In genomic region chr4:152286183-152286582, GRCm38 (mm10) we compare ENCODE assay signal across 8 mouse cellular contexts. TPM values are rescaled to one million over a fixed set of nuclear protein-coding genes. Genes with fewer than 3 reads are reported as not detected.
DNase-seq lines count a peak whose midpoint lies in the region; ATAC-seq and TF ChIP-seq lines count a peak whose summit lies in the region.

No protein-coding gene starts in this region.

- TF ChIP-seq CTCF in forebrain, postnatal 0 days (IDR thresholded peaks at IDR 0.05; ENCODE audit: low read depth) = no peak
- TF ChIP-seq CTCF in heart, adult 2 months (IDR thresholded peaks at IDR 0.05) = no peak

- no peak overlapping the region for H3K9ac ChIP-seq in heart, embryonic 15.5 days
- H3K9ac ChIP-seq in forebrain, postnatal 0 days = peak overlapping the region; percentile 57
- H3K9ac ChIP-seq in midbrain, embryonic 11.5 days (ENCODE audit: low read length) = peak overlapping the region; percentile 18; the same call in 1 of the 2 replicates
- H3K9ac ChIP-seq in heart, adult 2 months (ENCODE audit: low read depth, low read length) = no peak overlapping the region

- intact Hi-C loops in heart, postnatal 36 days (cut with DNase I) = no loop called here
- intact Hi-C loops in heart, adult 2 months (cut with DNase I) = no loop called here

- no peak overlapping the region for H3K27ac ChIP-seq in heart, embryonic 15.5 days
- no peak overlapping the region for H3K27ac ChIP-seq in forebrain, postnatal 0 days (ENCODE audit: low read depth, low read length)
- H3K27ac ChIP-seq in midbrain, embryonic 11.5 days (ENCODE audit: low read depth, low read length) = no peak overlapping the region
- H3K27ac ChIP-seq in heart, adult 2 months = no peak overlapping the region

- no peak for TF ChIP-seq POLR2A in heart, adult 2 months (IDR thresholded peaks at IDR 0.05; ENCODE audit: insufficient read depth, low read depth, low read length)

- TF ChIP-seq EP300 in heart, adult 2 months (IDR thresholded peaks at IDR 0.05; ENCODE audit: insufficient read depth, low read depth, low read length) = no peak

- no peak for ATAC-seq in heart, embryonic 15.5 days (replicated peaks; ENCODE audit: insufficient number of reproducible peaks, insufficient read depth, low FRiP score, low read depth)
- peak; percentile 40 for ATAC-seq in forebrain, postnatal 0 days
- peak; percentile 9 for ATAC-seq in midbrain, embryonic 11.5 days (ENCODE audit: low FRiP score)

- WGBS in heart, embryonic 15.5 days = 5% methylated on average over 29 of the region's 32 CpGs
- WGBS in forebrain, postnatal 0 days = 3% methylated on average over 32 of the region's 32 CpGs
- under 1% methylated on average over 32 of the region's 32 CpGs for WGBS in midbrain, embryonic 11.5 days
- WGBS in heart, adult 2 months = 6% methylated on average over 30 of the region's 32 CpGs

- no peaks in the 10 kb centered on the region for H3K36me3 ChIP-seq in heart, embryonic 15.5 days
- no peaks in the 10 kb centered on the region for H3K36me3 ChIP-seq in forebrain, postnatal 0 days (ENCODE audit: insufficient read depth)
- H3K36me3 ChIP-seq in midbrain, embryonic 11.5 days (ENCODE audit: control insufficient read depth, insufficient read depth, low read length) = no peaks in the 10 kb centered on the region
- H3K36me3 ChIP-seq in heart, adult 2 months (ENCODE audit: control insufficient read depth, insufficient read depth, low read length) = no peaks in the 10 kb centered on the region

- no peaks in the 10 kb centered on the region for H3K9me3 ChIP-seq in heart, embryonic 15.5 days (replicated peaks)
- H3K9me3 ChIP-seq in forebrain, postnatal 0 days (ENCODE audit: low read length) = no peaks in the 10 kb centered on the region
- H3K9me3 ChIP-seq in midbrain, embryonic 11.5 days (ENCODE audit: control insufficient read depth, low read length) = no peaks in the 10 kb centered on the region

- peaks cover 91% of the 10 kb centered on the region for H3K27me3 ChIP-seq in heart, embryonic 15.5 days
- H3K27me3 ChIP-seq in forebrain, postnatal 0 days (ENCODE audit: insufficient read depth, low read length) = peaks cover 64% of the 10 kb centered on the region
- peaks cover 92% of the 10 kb centered on the region for H3K27me3 ChIP-seq in midbrain, embryonic 11.5 days (ENCODE audit: control insufficient read depth, insufficient read depth, low read length)
- peaks cover 19% of the 10 kb centered on the region for H3K27me3 ChIP-seq in heart, adult 2 months (ENCODE audit: control insufficient read depth, insufficient read depth, low read length)

- no peak for DNase-seq in heart, postnatal 36 days
- peak; percentile 84 for DNase-seq in R1 (ENCODE audit: low read depth, low spot score)
- DNase-seq in forebrain, postnatal 0 days = peak; percentile 63
- DNase-seq in midbrain, embryonic 11.5 days (ENCODE audit: low spot score, missing footprints) = peak; percentile 92
- no peak for DNase-seq in spleen, adult 12 weeks (ENCODE audit: low spot score)
- DNase-seq in layer of hippocampus, postnatal 10 days (ENCODE audit: low spot score in 2 of 2) = no peak
- no peak for DNase-seq in heart, adult 2 months

- peaks cover 28% of the 10 kb centered on the region for H3K4me1 ChIP-seq in heart, embryonic 15.5 days (replicated peaks)
- peaks cover 14% of the 10 kb centered on the region; the same call in 1 of the 2 replicates for H3K4me1 ChIP-seq in forebrain, postnatal 0 days (ENCODE audit: insufficient read depth)
- peaks cover 52% of the 10 kb centered on the region for H3K4me1 ChIP-seq in midbrain, embryonic 11.5 days (ENCODE audit: control insufficient read depth, insufficient read depth, low read length)
- no peaks in the 10 kb centered on the region for H3K4me1 ChIP-seq in heart, adult 2 months (ENCODE audit: control insufficient read depth, insufficient read depth, low read length)

- H3K4me3 ChIP-seq in heart, embryonic 15.5 days = no peak overlapping the region
- H3K4me3 ChIP-seq in forebrain, postnatal 0 days (ENCODE audit: low read depth, low read length) = peak overlapping the region; percentile 37
- H3K4me3 ChIP-seq in midbrain, embryonic 11.5 days (ENCODE audit: low read depth, low read length) = peak overlapping the region; percentile 22
- no peak overlapping the region for H3K4me3 ChIP-seq in heart, adult 2 months

- peak overlapping the region; percentile 38; the same call in 1 of the 2 replicates for H3K4me2 ChIP-seq in heart, embryonic 15.5 days
- peak overlapping the region; percentile 76 for H3K4me2 ChIP-seq in forebrain, postnatal 0 days (ENCODE audit: low read depth)
- peak overlapping the region; percentile 49 for H3K4me2 ChIP-seq in midbrain, embryonic 11.5 days

- H3K79me2 ChIP-seq in heart, adult 2 months (replicated peaks; ENCODE audit: control insufficient read depth, insufficient read depth, low read length) = no peaks in the 10 kb centered on the region

RNA-seq across cellular contexts. Expression of gene Hes3, which starts 5.3 kb away (rescaled TPM):
- polyA plus RNA-seq in heart, embryonic 15.5 days (2015; fragmentation: Nextera tagmentation; extraction: Ambion mirVana) = not detected in 2 replicates
- not detected for total RNA-seq in heart, postnatal 36 days (2021)
- total RNA-seq in forebrain, postnatal 0 days (2014; rRNA removed) = 0.57 TPM in 1 of 2 replicates, not detected in the other
- polyA plus RNA-seq in forebrain, postnatal 0 days (2015; fragmentation: Nextera tagmentation; extraction: Ambion mirVana) = 0.13 TPM in 1 of 2 replicates, not detected in the other
- 8.6 and 12.6 TPM in 2 replicates for polyA plus RNA-seq in midbrain, embryonic 11.5 days (2014; fragmentation: Nextera tagmentation; extraction: Ambion mirVana)
- total RNA-seq in layer of hippocampus, postnatal 10 days (2021) = not detected
- total RNA-seq in heart, adult 2 months (2021) = not detected
- not detected in 2 replicates for polyA plus RNA-seq in heart, adult 2 months (2012; rRNA removed)

RNA-seq across cellular contexts. Expression of gene Icmt, which starts 10.8 kb away (rescaled TPM):
- 15.3 and 20.3 TPM in 2 replicates for polyA plus RNA-seq in heart, embryonic 15.5 days (2015; fragmentation: Nextera tagmentation; extraction: Ambion mirVana)
- 10 to 100 TPM; 25.4 to 25.8 TPM for total RNA-seq in heart, postnatal 36 days (2021)
- 24.4 and 28.5 TPM in 2 replicates for total RNA-seq in forebrain, postnatal 0 days (2014; rRNA removed)
- 9.8 and 12.7 TPM in 2 replicates for polyA plus RNA-seq in forebrain, postnatal 0 days (2015; fragmentation: Nextera tagmentation; extraction: Ambion mirVana)
- 18.1 and 19.8 TPM in 2 replicates for polyA plus RNA-seq in midbrain, embryonic 11.5 days (2014; fragmentation: Nextera tagmentation; extraction: Ambion mirVana)
- total RNA-seq in layer of hippocampus, postnatal 10 days (2021) = 10 to 100 TPM; 27.9 to 33.9 TPM
- total RNA-seq in heart, adult 2 months (2021) = 10 to 100 TPM; 26.4 to 28.2 TPM
- polyA plus RNA-seq in heart, adult 2 months (2012; rRNA removed) = 17.7 and 27.2 TPM in 2 replicates

RNA-seq across cellular contexts. Expression of gene Gpr153, which starts 12.2 kb away (rescaled TPM):
- 11.2 and 13.2 TPM in 2 replicates for polyA plus RNA-seq in heart, embryonic 15.5 days (2015; fragmentation: Nextera tagmentation; extraction: Ambion mirVana)
- total RNA-seq in heart, postnatal 36 days (2021) = 10 to 100 TPM; 10.7 to 14.0 TPM
- total RNA-seq in forebrain, postnatal 0 days (2014; rRNA removed) = 53.3 and 71.4 TPM in 2 replicates
- 8.2 and 11.4 TPM in 2 replicates for polyA plus RNA-seq in forebrain, postnatal 0 days (2015; fragmentation: Nextera tagmentation; extraction: Ambion mirVana)
- 7.4 and 9.5 TPM in 2 replicates for polyA plus RNA-seq in midbrain, embryonic 11.5 days (2014; fragmentation: Nextera tagmentation; extraction: Ambion mirVana)
- 10 to 100 TPM; 21.4 to 23.1 TPM for total RNA-seq in layer of hippocampus, postnatal 10 days (2021)
- 10 to 100 TPM in 1 of 2 experiments, 1 to 10 TPM in 1; 8.6 to 11.9 TPM for total RNA-seq in heart, adult 2 months (2021)
- polyA plus RNA-seq in heart, adult 2 months (2012; rRNA removed) = 18.0 and 24.0 TPM in 2 replicates

RNA-seq across cellular contexts. Expression of gene Rnf207, which starts 32.6 kb away (rescaled TPM):
- 98.4 and 103 TPM in 2 replicates for polyA plus RNA-seq in heart, embryonic 15.5 days (2015; fragmentation: Nextera tagmentation; extraction: Ambion mirVana)
- 10 to 100 TPM; 50.2 to 68.0 TPM for total RNA-seq in heart, postnatal 36 days (2021)
- total RNA-seq in forebrain, postnatal 0 days (2014; rRNA removed) = 2.6 and 4.4 TPM in 2 replicates
- polyA plus RNA-seq in forebrain, postnatal 0 days (2015; fragmentation: Nextera tagmentation; extraction: Ambion mirVana) = 2.7 and 4.2 TPM in 2 replicates
- 1.1 and 1.7 TPM in 2 replicates for polyA plus RNA-seq in midbrain, embryonic 11.5 days (2014; fragmentation: Nextera tagmentation; extraction: Ambion mirVana)
- 1 to 10 TPM; 3.1 to 4.0 TPM for total RNA-seq in layer of hippocampus, postnatal 10 days (2021)
- total RNA-seq in heart, adult 2 months (2021) = 10 to 100 TPM; 34.5 to 47.7 TPM
- polyA plus RNA-seq in heart, adult 2 months (2012; rRNA removed) = 155 and 167 TPM in 2 replicates

RNA-seq across cellular contexts. Expression of gene Rpl22, which starts 39.4 kb away (rescaled TPM):
- polyA plus RNA-seq in heart, embryonic 15.5 days (2015; fragmentation: Nextera tagmentation; extraction: Ambion mirVana) = 180 and 243 TPM in 2 replicates
- total RNA-seq in heart, postnatal 36 days (2021) = 100 to 1,000 TPM; 276 to 293 TPM
- 313 and 387 TPM in 2 replicates for total RNA-seq in forebrain, postnatal 0 days (2014; rRNA removed)
- 176 and 212 TPM in 2 replicates for polyA plus RNA-seq in forebrain, postnatal 0 days (2015; fragmentation: Nextera tagmentation; extraction: Ambion mirVana)
- 357 and 368 TPM in 2 replicates for polyA plus RNA-seq in midbrain, embryonic 11.5 days (2014; fragmentation: Nextera tagmentation; extraction: Ambion mirVana)
- 100 to 1,000 TPM; 283 to 319 TPM for total RNA-seq in layer of hippocampus, postnatal 10 days (2021)
- 100 to 1,000 TPM; 242 to 276 TPM for total RNA-seq in heart, adult 2 months (2021)
- polyA plus RNA-seq in heart, adult 2 months (2012; rRNA removed) = 40.9 and 76.8 TPM in 2 replicates

Comparison
In these comparisons a context has a peak if more than half of its experiments do, and no peak if none do; other contexts are left out.
1. H3K4me3 ChIP-seq: peak in forebrain, postnatal 0 days (single experiment) and midbrain, embryonic 11.5 days (single experiment); none in heart, embryonic 15.5 days (single experiment) and heart, adult 2 months (single experiment).
2. H3K9ac ChIP-seq: peak in forebrain, postnatal 0 days (single experiment) and midbrain, embryonic 11.5 days (single experiment); none in heart, embryonic 15.5 days (single experiment) and heart, adult 2 months (single experiment).
3. DNase-seq: peak in R1 (single experiment), forebrain, postnatal 0 days (single experiment) and midbrain, embryonic 11.5 days (single experiment); none in heart, postnatal 36 days (0 of 2), spleen, adult 12 weeks (single experiment), layer of hippocampus, postnatal 10 days (0 of 2) and heart, adult 2 months (0 of 2).
4. Peak in every context shown above with its lines, with median percentiles within 50 percentile points of each other: H3K4me2 ChIP-seq.